Mouse (Mus musculus) hindbrain, embryonic 10.5 days (tissue): ENCODE data around the gene Vmn1r122. TPM values are rescaled to one million over a fixed set of nuclear protein-coding genes. Genes with fewer than 3 reads are reported as not detected.
"Not testable (repeated sequence)": the region's sequence is repeated elsewhere in the genome, so short reads cannot be mapped to it uniquely, and the experiment has no call there.

Experiments
- DNase-seq: peaks from one replicate; pipeline ENCODE4 v3.0.0-alpha.2; 2017; ENCODE audit warnings: low spot score
- H3K27ac ChIP-seq: fragments of 300-500 bp; sonication (generic); 2 replicates; pipeline ENCODE4 v1.5.1; 2016; ENCODE audit warnings: mild to moderate bottlenecking, moderate library complexity
- H3K27me3 ChIP-seq: fragments of 300-500 bp; sonication (generic); 2 replicates; pipeline ENCODE4 v1.6.1; 2016; ENCODE audit warnings: mild to moderate bottlenecking; ENCODE audit not compliant: poor library complexity, insufficient read depth, severe bottlenecking
- H3K36me3 ChIP-seq: fragments of 300-500 bp; sonication (generic); 2 replicates; pipeline ENCODE4 v1.6.1; 2016; ENCODE audit warnings: mild to moderate bottlenecking, moderate library complexity
- H3K4me1 ChIP-seq: fragments of 300-500 bp; sonication (generic); replicated peaks from 2 replicates; pipeline ENCODE4 v1.6.1; 2016; ENCODE audit warnings: mild to moderate bottlenecking
- H3K4me3 ChIP-seq: fragments of 300-500 bp; sonication (generic); 2 replicates; pipeline ENCODE4 v1.5.1; 2016; ENCODE audit warnings: mild to moderate bottlenecking, moderate library complexity
- H3K9me3 ChIP-seq: fragments of 300-500 bp; sonication (generic); 2 replicates; pipeline ENCODE4 v1.6.1; 2016; ENCODE audit warnings: mild to moderate bottlenecking, moderate library complexity
- WGBS: fragments of 180-500 bp; shearing (Covaris S2); methylation state at CpG from one replicate; pipeline ENCODE4 v1.1.7; 2016; 5-methylcytosine and 5-hydroxymethylcytosine counted together
- polyA plus RNA-seq: library from polyadenylated mRNA; unstranded; fragments of >200 nt; fragmentation: Nextera tagmentation; extraction: Ambion mirVana; gene quantifications from 2 replicates; pipeline ENCODE4 v1.2.1, GENCODE M21; 2016

The Vmn1r122 gene
- not detected in 2 replicates for polyA plus RNA-seq

DNA sequence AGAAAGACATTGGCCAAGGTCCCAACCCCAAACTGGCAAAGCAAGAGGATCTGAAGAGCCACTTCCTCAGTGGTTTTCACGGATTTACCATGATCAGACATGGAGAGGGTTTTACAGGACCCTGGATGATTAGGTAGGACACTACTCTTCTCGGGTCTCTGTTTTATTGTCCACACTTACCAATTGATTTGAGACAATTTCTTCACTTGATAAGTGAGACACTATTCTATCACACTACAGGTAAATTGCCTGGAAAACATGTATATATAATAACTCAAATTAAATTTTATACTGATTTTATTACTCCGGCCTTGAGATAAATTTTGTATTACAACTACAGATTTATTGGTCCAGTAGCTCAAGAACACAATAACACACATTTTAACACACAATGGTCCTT is at the start of gene Vmn1r122:
TSS of gene Vmn1r122 (minus strand) at position 101 of the 400 bp plus-strand sequence.
- H3K27ac ChIP-seq, H3K4me1 ChIP-seq, H3K27me3 ChIP-seq, DNase-seq, H3K9me3 ChIP-seq, H3K36me3 ChIP-seq, H3K4me3 ChIP-seq: not testable (repeated sequence)
- 74% methylated on average over 3 of the region's 3 CpGs for WGBS

DNA sequence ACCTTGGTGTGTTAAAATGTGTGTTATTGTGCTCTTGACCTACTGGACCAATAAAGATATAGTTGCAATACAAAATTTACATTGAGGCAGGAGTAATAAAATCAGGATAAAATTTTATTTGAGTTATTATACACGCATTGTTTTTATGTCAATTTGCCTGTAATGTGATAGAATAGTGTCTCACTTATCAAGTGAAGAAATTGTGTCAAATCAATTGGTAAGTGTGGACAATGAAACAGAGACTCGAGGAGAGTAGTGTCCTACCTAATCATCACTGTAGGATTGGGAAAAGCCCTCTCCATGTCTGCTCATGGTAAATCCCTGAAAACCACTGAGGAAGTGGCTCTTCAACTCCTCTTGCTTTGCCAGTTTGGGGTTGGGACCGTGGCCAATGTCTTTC is 28.0 kb upstream of the Vmn1r122 start, which contains the start of gene Vmn1r123:
TSS of gene Vmn1r123 (plus strand) at position 301 of the 400 bp plus-strand sequence.
- not testable (repeated sequence) for H3K27ac ChIP-seq, H3K4me1 ChIP-seq, DNase-seq, H3K27me3 ChIP-seq, H3K4me3 ChIP-seq, H3K9me3 ChIP-seq, H3K36me3 ChIP-seq
- 50% methylated on average over 1 of the region's 3 CpGs for WGBS

DNA sequence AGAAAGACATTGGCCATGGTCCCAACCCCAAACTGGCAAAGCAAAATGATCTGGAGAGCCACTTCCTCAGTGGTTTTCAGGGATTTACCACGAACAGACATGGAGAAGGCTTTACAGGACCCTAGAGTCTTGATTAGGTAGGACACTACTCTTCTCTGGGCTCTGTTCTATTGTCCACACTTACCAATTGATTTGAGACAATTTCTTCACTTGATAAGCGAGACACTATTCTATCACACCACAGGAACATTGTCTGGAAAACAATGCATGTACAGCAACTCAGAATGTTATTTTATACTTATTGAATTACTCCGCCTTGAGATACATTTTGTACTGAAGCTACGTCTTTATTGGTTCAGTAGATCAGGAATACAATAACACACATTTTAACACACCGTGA is 35.5 kb downstream of the Vmn1r122 start, which contains the start of gene Vmn1r121:
TSS of gene Vmn1r121 (minus strand) at position 101 of the 400 bp plus-strand sequence.
- H3K27ac ChIP-seq, H3K36me3 ChIP-seq, H3K27me3 ChIP-seq, H3K4me1 ChIP-seq, DNase-seq, H3K9me3 ChIP-seq, H3K4me3 ChIP-seq: not testable (repeated sequence)
- 78% methylated on average over 5 of the region's 5 CpGs for WGBS

Other genes with a start within 250 kb of the Vmn1r122 start
- gene Vmn1r118, start 221.8 kb downstream of the Vmn1r122 start, polyA plus RNA-seq = not detected in 2 replicates
- gene Vmn1r119, start 121.7 kb downstream of the Vmn1r122 start, polyA plus RNA-seq = not detected in 2 replicates
- not detected in 2 replicates for gene Vmn1r120, start 80.3 kb downstream of the Vmn1r122 start, polyA plus RNA-seq
- not detected in 2 replicates for gene Vmn1r121, start 35.6 kb downstream of the Vmn1r122 start, polyA plus RNA-seq
- gene Vmn1r123, start 28.1 kb upstream of the Vmn1r122 start, polyA plus RNA-seq = not detected in 2 replicates
- gene Gm5157, start 56.3 kb upstream of the Vmn1r122 start, polyA plus RNA-seq = not detected in 2 replicates
- not detected in 2 replicates for gene Vmn1r124, start 126.5 kb upstream of the Vmn1r122 start, polyA plus RNA-seq
- gene Vmn1r125, start 138.1 kb upstream of the Vmn1r122 start, polyA plus RNA-seq = not detected in 2 replicates
- gene Vmn1r126, start 167.3 kb upstream of the Vmn1r122 start, polyA plus RNA-seq = not detected in 2 replicates
- not detected in 2 replicates for gene Vmn1r127, start 185.7 kb upstream of the Vmn1r122 start, polyA plus RNA-seq
- gene Vmn1r128, start 215.2 kb upstream of the Vmn1r122 start, polyA plus RNA-seq = not detected in 2 replicates
- gene Vmn1r129, start 227.2 kb upstream of the Vmn1r122 start, polyA plus RNA-seq = not detected in 2 replicates